Mouse (Mus musculus): ENCODE measurements around the gene Med29.

DNA sequence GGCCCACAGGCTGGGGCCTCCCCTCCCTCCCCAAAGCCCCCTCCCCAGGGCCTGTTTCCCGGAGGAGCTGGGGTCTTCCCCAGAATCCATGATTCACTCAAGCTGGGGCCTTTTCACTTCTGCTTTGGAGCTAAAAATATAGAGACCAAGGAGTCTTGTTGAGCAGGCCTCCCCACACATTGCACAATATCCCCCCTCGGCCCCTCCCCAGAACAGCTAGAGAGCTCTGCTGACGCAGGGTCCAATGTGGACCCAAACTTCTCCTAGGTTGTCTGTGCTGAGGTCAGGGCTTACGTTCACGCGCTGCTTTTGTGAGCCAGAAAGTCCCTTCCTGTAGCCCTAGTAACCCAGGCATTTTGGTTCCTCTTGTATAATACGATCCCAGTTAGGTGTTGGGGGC, 6.5 kb downstream of the Med29 start:
- TF ChIP-seq CTCF (IDR thresholded peaks at IDR 0.05; ENCODE audit: extremely low read depth, insufficient read length, insufficient replicate concordance, low read depth, low read length): no peak
- no peak for TF ChIP-seq POLR2A (IDR thresholded peaks at IDR 0.05; ENCODE audit: low read depth, low read length)

All from small intestine, adult 2 months (tissue).